Mouse (Mus musculus): ENCODE measurements around the gene Tmem213. TPM values are rescaled to one million over a fixed set of nuclear protein-coding genes. Genes with fewer than 3 reads are reported as not detected.

Gene Tmem213
- 2.6 and 3.0 TPM in 2 replicates for polyA plus RNA-seq (2012; rRNA removed)

DNA sequence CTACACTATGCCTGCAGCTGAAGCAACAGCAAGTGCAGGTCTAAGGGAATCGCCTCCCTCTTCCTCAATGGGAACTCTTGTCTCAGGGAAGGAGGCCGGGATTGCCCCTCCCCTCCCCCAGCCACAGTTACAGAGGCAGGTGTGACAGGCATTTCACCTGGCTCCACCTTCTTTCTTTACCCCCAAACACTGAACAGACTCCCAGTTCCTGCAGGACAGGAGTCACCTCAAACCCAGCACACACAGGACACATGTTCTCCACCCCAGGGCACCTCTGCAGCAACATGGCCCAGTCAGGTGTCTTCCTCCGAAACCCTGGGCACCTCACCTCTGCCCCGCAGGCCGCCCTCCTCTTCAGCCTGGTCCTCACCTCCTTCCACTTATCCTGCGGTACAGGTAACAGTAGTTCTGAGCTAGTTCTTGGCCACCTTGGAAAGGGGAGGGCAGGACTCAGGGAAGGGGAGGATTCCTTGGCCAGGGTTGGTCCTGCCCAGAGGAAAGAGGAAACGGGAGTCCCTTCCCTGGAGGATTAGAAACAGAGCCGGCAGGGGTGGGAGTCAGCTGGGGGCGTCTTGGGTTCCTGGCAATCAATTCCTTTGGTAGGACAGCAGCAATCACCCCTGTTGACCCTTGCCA, at the start of gene Tmem213:
Gene Tmem213 (plus strand): TSS at position 96 of the 636 bp plus-strand sequence.
- peak; percentile 15 for DNase-seq
- WGBS = 34% methylated on average over 9 of the region's 9 CpGs
- Histone ChIP-seq H3K4me1 (ENCODE audit: control insufficient read depth, insufficient read depth, low read length) (no peaks in the 10 kb centered on the region; the same call in 1 of the 2 replicates), H3K4me3 (replicated peaks; ENCODE audit: extremely low read depth, low read depth, low read length) (no peak within 1 kb of the TSS)
- no peak for TF ChIP-seq CTCF (IDR thresholded peaks at IDR 0.05; ENCODE audit: insufficient read depth, low read length)
- no peak for TF ChIP-seq POLR2A (IDR thresholded peaks at IDR 0.05; ENCODE audit: borderline replicate concordance, extremely low read depth, low read depth, low read length)

- 65% methylated on average over 2 of the region's 2 CpGs for WGBS
These were observed 44.4 kb upstream of the Tmem213 start for GRCm38 (mm10) chr6:38064621-38065020.

GRCm38 (mm10) chr6:38065122-38065500, 43.9 kb upstream of the Tmem213 start:
- TF ChIP-seq CTCF (IDR thresholded peaks at IDR 0.05; ENCODE audit: insufficient read depth, low read length) = no peak
- TF ChIP-seq POLR2A (IDR thresholded peaks at IDR 0.05; ENCODE audit: borderline replicate concordance, extremely low read depth, low read depth, low read length) = no peak
- WGBS = 62% methylated on average over 3 of the region's 3 CpGs
- H3K4me3 ChIP-seq (replicated peaks; ENCODE audit: extremely low read depth, low read depth, low read length) = no peak overlapping the region
- H3K4me1 ChIP-seq (ENCODE audit: control insufficient read depth, insufficient read depth, low read length) = 0 out of 2 replicates have a peak, but pooled peaks cover 5% of the 10 kb centered on the region
- DNase-seq = no peak

More at GRCm38 (mm10) chr6:38064621-38065020, 44.4 kb upstream of the Tmem213 start:
- Histone ChIP-seq H3K4me3 (replicated peaks; ENCODE audit: extremely low read depth, low read depth, low read length) (no peak overlapping the region), H3K4me1 (ENCODE audit: control insufficient read depth, insufficient read depth, low read length) (0 out of 2 replicates have a peak, but pooled peaks cover 5% of the 10 kb centered on the region)
- TF ChIP-seq CTCF (IDR thresholded peaks at IDR 0.05; ENCODE audit: insufficient read depth, low read length) (no peak), POLR2A (IDR thresholded peaks at IDR 0.05; ENCODE audit: borderline replicate concordance, extremely low read depth, low read depth, low read length) (no peak)
- DNase-seq = no peak

- WGBS = 48% methylated on average over 11 of the region's 11 CpGs
- Histone ChIP-seq H3K4me1 (ENCODE audit: control insufficient read depth, insufficient read depth, low read length) (0 out of 2 replicates have a peak, but pooled peaks cover 5% of the 10 kb centered on the region), H3K4me3 (replicated peaks; ENCODE audit: extremely low read depth, low read depth, low read length) (peak overlapping the region; percentile 8)
- no peak for DNase-seq
- TF ChIP-seq POLR2A (IDR thresholded peaks at IDR 0.05; ENCODE audit: borderline replicate concordance, extremely low read depth, low read depth, low read length) = no peak
- no peak for TF ChIP-seq CTCF (IDR thresholded peaks at IDR 0.05; ENCODE audit: insufficient read depth, low read length)
These were observed 43.4 kb upstream of the Tmem213 start for GRCm38 (mm10) chr6:38065501-38066122.

GRCm38 (mm10) chr6:38066215-38066614, 42.8 kb upstream of the Tmem213 start:
- peak; percentile 25 for DNase-seq
- H3K4me3 ChIP-seq (replicated peaks; ENCODE audit: extremely low read depth, low read depth, low read length) = no peak overlapping the region
- H3K4me1 ChIP-seq (ENCODE audit: control insufficient read depth, insufficient read depth, low read length) = 0 out of 2 replicates have a peak, but pooled peaks cover 5% of the 10 kb centered on the region
- TF ChIP-seq POLR2A (IDR thresholded peaks at IDR 0.05; ENCODE audit: borderline replicate concordance, extremely low read depth, low read depth, low read length) = no peak
- TF ChIP-seq CTCF (IDR thresholded peaks at IDR 0.05; ENCODE audit: insufficient read depth, low read length) = peak; percentile 74
- WGBS = 3% methylated on average over 5 of the region's 5 CpGs

- H3K4me1 ChIP-seq (ENCODE audit: control insufficient read depth, insufficient read depth, low read length) = 0 out of 2 replicates have a peak, but pooled peaks cover under 1% of the 10 kb centered on the region
- no peak for DNase-seq
- TF ChIP-seq CTCF (IDR thresholded peaks at IDR 0.05; ENCODE audit: insufficient read depth, low read length) (no peak), POLR2A (IDR thresholded peaks at IDR 0.05; ENCODE audit: borderline replicate concordance, extremely low read depth, low read depth, low read length) (no peak)
- no peak overlapping the region for H3K4me3 ChIP-seq (replicated peaks; ENCODE audit: extremely low read depth, low read depth, low read length)
- WGBS = 93% methylated on average over 4 of the region's 4 CpGs
These were observed 37.8 kb upstream of the Tmem213 start for GRCm38 (mm10) chr6:38071256-38071655.

- TF ChIP-seq CTCF (IDR thresholded peaks at IDR 0.05; ENCODE audit: insufficient read depth, low read length) = no peak
- TF ChIP-seq POLR2A (IDR thresholded peaks at IDR 0.05; ENCODE audit: borderline replicate concordance, extremely low read depth, low read depth, low read length) = no peak
- WGBS = 71% methylated on average over 5 of the region's 5 CpGs
- Histone ChIP-seq H3K4me1 (ENCODE audit: control insufficient read depth, insufficient read depth, low read length) (no peaks in the 10 kb centered on the region), H3K4me3 (replicated peaks; ENCODE audit: extremely low read depth, low read depth, low read length) (no peak overlapping the region)
- DNase-seq = no peak
These were observed 36.8 kb upstream of the Tmem213 start for GRCm38 (mm10) chr6:38072137-38072796.

GRCm38 (mm10) chr6:38073592-38073991, 35.5 kb upstream of the Tmem213 start:
- H3K4me3 ChIP-seq (replicated peaks; ENCODE audit: extremely low read depth, low read depth, low read length) = no peak overlapping the region
- TF ChIP-seq POLR2A (IDR thresholded peaks at IDR 0.05; ENCODE audit: borderline replicate concordance, extremely low read depth, low read depth, low read length) (no peak), CTCF (IDR thresholded peaks at IDR 0.05; ENCODE audit: insufficient read depth, low read length) (no peak)
- DNase-seq = no peak
- WGBS = 98% methylated on average over 3 of the region's 3 CpGs
- no peaks in the 10 kb centered on the region for H3K4me1 ChIP-seq (ENCODE audit: control insufficient read depth, insufficient read depth, low read length)

DNA sequence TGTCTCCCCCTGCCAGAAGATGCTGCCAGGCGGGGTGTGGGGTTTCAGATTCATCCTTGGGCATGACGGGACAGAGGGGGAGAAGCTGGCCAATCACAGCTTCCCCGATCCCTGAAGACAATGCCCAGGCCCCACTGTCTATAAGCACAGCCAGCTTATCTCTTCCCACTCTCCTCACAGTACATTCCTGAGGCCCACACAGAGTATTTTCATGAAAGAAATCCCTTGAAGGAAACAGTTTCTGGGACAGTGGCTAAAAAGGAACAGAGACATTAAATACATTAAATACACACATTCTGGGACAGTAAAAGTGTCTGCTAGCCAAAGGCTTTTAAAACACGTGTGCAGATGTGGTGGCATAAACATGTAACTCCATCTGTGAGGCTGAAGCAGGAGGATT, 28.7 kb upstream of the Tmem213 start:
- no peak for DNase-seq
- H3K4me3 ChIP-seq (replicated peaks; ENCODE audit: extremely low read depth, low read depth, low read length) = no peak overlapping the region
- peaks cover 3% of the 10 kb centered on the region for H3K4me1 ChIP-seq (ENCODE audit: control insufficient read depth, insufficient read depth, low read length)
- WGBS = 66% methylated on average over 4 of the region's 4 CpGs
- TF ChIP-seq POLR2A (IDR thresholded peaks at IDR 0.05; ENCODE audit: borderline replicate concordance, extremely low read depth, low read depth, low read length) (no peak), CTCF (IDR thresholded peaks at IDR 0.05; ENCODE audit: insufficient read depth, low read length) (no peak)

All from lung, adult 2 months (tissue).